Comparison of ENCODE assay signal across 9 mouse cellular contexts in the genomic region with DNA sequence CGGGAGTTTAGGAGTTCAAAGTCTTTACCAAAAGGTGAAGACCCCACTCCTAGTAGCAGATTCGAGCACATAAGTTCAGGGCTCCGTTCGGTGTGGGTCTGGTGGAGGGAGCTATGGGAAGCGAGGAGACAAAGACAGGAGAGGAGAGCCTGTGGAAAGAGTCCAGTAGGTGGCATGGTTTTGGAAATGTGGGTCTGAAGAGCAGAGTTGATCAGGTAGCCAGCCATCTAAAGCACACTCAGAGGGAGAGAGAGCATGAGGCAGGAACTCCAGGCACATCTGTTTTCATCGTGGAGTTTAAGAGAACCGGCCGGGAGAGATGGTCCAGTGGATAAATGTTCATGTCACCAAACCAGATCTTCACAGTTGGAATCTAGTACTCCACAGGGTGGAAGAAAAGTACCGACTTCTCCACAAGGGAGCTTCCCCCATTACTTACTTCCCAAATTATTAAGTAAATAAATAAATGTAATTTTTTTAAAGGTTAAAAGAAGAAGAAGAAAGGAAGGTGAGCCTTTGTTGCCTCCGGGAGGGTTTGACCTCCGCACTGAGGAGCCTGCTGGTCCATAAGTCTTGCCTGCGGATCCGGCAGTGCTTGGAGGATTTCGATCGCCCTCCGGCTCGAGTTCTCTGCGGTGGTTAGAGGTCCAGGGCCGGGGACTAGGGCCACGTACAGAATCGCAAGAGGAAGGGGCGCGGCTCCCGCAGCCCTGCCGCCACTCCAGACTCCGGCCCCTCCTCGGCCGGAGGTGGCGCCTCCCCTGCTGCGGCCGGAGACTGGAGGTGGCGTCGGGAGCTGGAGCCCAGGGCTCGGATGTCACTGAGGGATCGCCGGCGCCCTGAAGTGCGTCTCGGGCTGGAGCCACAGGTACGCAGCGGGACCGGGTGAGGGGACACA. TPM values are rescaled to one million over a fixed set of nuclear protein-coding genes. Genes with fewer than 3 reads are reported as not detected.
DNase-seq lines count a peak whose midpoint lies in the region; ATAC-seq and TF ChIP-seq lines count a peak whose summit lies in the region.
"Had no signal": no experiment of that assay in that cellular context is flagged by ENCODE, and none has a peak within 500 bp of the region (broad histone marks: within the 10 kb centered on the region; RNA-seq: fewer than 3 reads in every experiment).

A gene (minus strand): TSS at position 637 of the 898 bp plus-strand sequence.
A gene (plus strand): TSS at position 732 of the 898 bp plus-strand sequence.

- no peaks in the 10 kb centered on the region for H3K36me3 ChIP-seq in embryonic facial prominence, embryonic 10.5 days (replicated peaks)
- H3K36me3 ChIP-seq in heart, embryonic 11.5 days (ENCODE audit: control insufficient read depth, insufficient read depth, low read length): no peaks in the 10 kb centered on the region
- H3K36me3 ChIP-seq in kidney, embryonic 14.5 days (ENCODE audit: control insufficient read depth, insufficient read depth, low read length): no peaks in the 10 kb centered on the region
- no peaks in the 10 kb centered on the region for H3K36me3 ChIP-seq in lung, postnatal 0 days (ENCODE audit: insufficient read depth, low read length)

- H3K4me1 ChIP-seq in embryonic facial prominence, embryonic 10.5 days: peaks cover 18% of the 10 kb centered on the region
- no peaks in the 10 kb centered on the region for H3K4me1 ChIP-seq in heart, embryonic 11.5 days (ENCODE audit: control insufficient read depth, insufficient read depth, low read length)
- 0 out of 2 replicates have a peak, but pooled peaks cover 4% of the 10 kb centered on the region for H3K4me1 ChIP-seq in kidney, embryonic 14.5 days (ENCODE audit: control insufficient read depth, insufficient read depth, low read length)
- H3K4me1 ChIP-seq in lung, postnatal 0 days (ENCODE audit: insufficient read depth, low read depth, low read length): no peaks in the 10 kb centered on the region

- no peak for DNase-seq in layer of hippocampus, adult 2 months (ENCODE audit: low spot score in 2 of 2)
- DNase-seq in layer of hippocampus, adult 9-11 months: no peak
- DNase-seq in embryonic facial prominence, embryonic 10.5 days (ENCODE audit: low spot score): peak; percentile 85
- peak; percentile 86 for DNase-seq in lung, postnatal 0 days (ENCODE audit: low spot score)
- peak; percentile 63 for DNase-seq in retina, postnatal 1 day
- DNase-seq in thymus, postnatal 0 days (ENCODE audit: low spot score): no peak

- H3K27ac ChIP-seq in layer of hippocampus, adult 2 months: peak within 1 kb of the TSS; percentile 77; the same call in 1 of the 2 replicates
- peak within 1 kb of the TSS; percentile 78 for H3K27ac ChIP-seq in embryonic facial prominence, embryonic 10.5 days (replicated peaks)
- no peak within 1 kb of the TSS for H3K27ac ChIP-seq in heart, embryonic 11.5 days (ENCODE audit: low read depth, low read length)
- H3K27ac ChIP-seq in kidney, embryonic 14.5 days (ENCODE audit: low read depth, low read length): no peak within 1 kb of the TSS
- H3K27ac ChIP-seq in lung, postnatal 0 days (ENCODE audit: low read length): peak within 1 kb of the TSS; percentile 10; the same call in 1 of the 2 replicates

- peak within 1 kb of the TSS; percentile 73 for H3K9ac ChIP-seq in heart, embryonic 11.5 days (ENCODE audit: low read depth, low read length)
- peak within 1 kb of the TSS; percentile 57 for H3K9ac ChIP-seq in kidney, embryonic 14.5 days (ENCODE audit: low read depth, low read length)
- H3K9ac ChIP-seq in lung, postnatal 0 days (replicated peaks; ENCODE audit: low read depth): 0 out of 2 replicates have a peak within 1 kb of the TSS, but pooled peaks have one; percentile 23

- H3K4me2 ChIP-seq in heart, embryonic 11.5 days: peak within 1 kb of the TSS; percentile 80
- H3K4me2 ChIP-seq in kidney, embryonic 14.5 days (replicated peaks; ENCODE audit: low read depth, low read length): peak within 1 kb of the TSS; percentile 85
- H3K4me2 ChIP-seq in lung, postnatal 0 days (replicated peaks; ENCODE audit: low read depth, low read length): peak within 1 kb of the TSS; percentile 91

- H3K4me3 ChIP-seq in layer of hippocampus, adult 2 months: peak within 1 kb of the TSS; percentile 63
- peak within 1 kb of the TSS; percentile 68 for H3K4me3 ChIP-seq in embryonic facial prominence, embryonic 10.5 days
- H3K4me3 ChIP-seq in heart, embryonic 11.5 days (ENCODE audit: low read depth, low read length): peak within 1 kb of the TSS; percentile 49
- peak within 1 kb of the TSS; percentile 54 for H3K4me3 ChIP-seq in kidney, embryonic 14.5 days (ENCODE audit: low read length)
- peak within 1 kb of the TSS; percentile 49 for H3K4me3 ChIP-seq in lung, postnatal 0 days (ENCODE audit: low read depth, low read length)

- TF ChIP-seq CTCF in layer of hippocampus, adult 2 months (conservative IDR thresholded peaks at IDR 0.05): peak; percentile 73
- peak; percentile 56 for TF ChIP-seq CTCF in lung, postnatal 0 days (IDR thresholded peaks at IDR 0.05)

- TF ChIP-seq EP300 in lung, postnatal 0 days (IDR thresholded peaks at IDR 0.05): no peak

- WGBS in embryonic facial prominence, embryonic 10.5 days: 3% methylated on average over 42 of the region's 42 CpGs
- 3% methylated on average over 42 of the region's 42 CpGs for WGBS in heart, embryonic 11.5 days (ENCODE audit: insufficient replicate concordance)
- 2% methylated on average over 42 of the region's 42 CpGs for WGBS in kidney, embryonic 14.5 days
- 3% methylated on average over 42 of the region's 42 CpGs for WGBS in lung, postnatal 0 days

- H3K9me3 ChIP-seq in embryonic facial prominence, embryonic 10.5 days: no peaks in the 10 kb centered on the region
- no peaks in the 10 kb centered on the region for H3K9me3 ChIP-seq in heart, embryonic 11.5 days (replicated peaks; ENCODE audit: control insufficient read depth, low read length)
- no peaks in the 10 kb centered on the region for H3K9me3 ChIP-seq in kidney, embryonic 14.5 days (ENCODE audit: control insufficient read depth, low read length)
- H3K9me3 ChIP-seq in lung, postnatal 0 days (ENCODE audit: low read length): no peaks in the 10 kb centered on the region

- peak; percentile 68; the same call in 1 of the 2 replicates for ATAC-seq in heart, embryonic 11.5 days (replicated peaks; ENCODE audit: insufficient number of reproducible peaks, low FRiP score, low TSS enrichment)
- peak; percentile 89 for ATAC-seq in kidney, embryonic 14.5 days (ENCODE audit: low FRiP score, low TSS enrichment)
- peak; percentile 95 for ATAC-seq in lung, postnatal 0 days
- ATAC-seq: Patski had no signal

- H3K27me3 ChIP-seq in embryonic facial prominence, embryonic 10.5 days (replicated peaks; ENCODE audit: low read depth, poor library complexity, severe bottlenecking): peaks cover 69% of the 10 kb centered on the region
- peaks cover 7% of the 10 kb centered on the region for H3K27me3 ChIP-seq in heart, embryonic 11.5 days (ENCODE audit: control insufficient read depth, insufficient read depth, low read length)
- H3K27me3 ChIP-seq in kidney, embryonic 14.5 days (ENCODE audit: control insufficient read depth, insufficient read depth, low read length): peaks cover 11% of the 10 kb centered on the region; the same call in 1 of the 2 replicates
- H3K27me3 ChIP-seq in lung, postnatal 0 days (replicated peaks; ENCODE audit: insufficient read depth, low read length): no peaks in the 10 kb centered on the region
- H3K27me3 ChIP-seq: Patski had no signal

RNA-seq across cellular contexts. Expression of the first gene that starts in this region (rescaled TPM):
- total RNA-seq in layer of hippocampus, adult 2 months (2021): under 1 TPM; 0.20 to 0.26 TPM
- 0.16 and 0.19 TPM in 2 replicates for polyA plus RNA-seq in embryonic facial prominence, embryonic 10.5 days (2016; fragmentation: Nextera tagmentation; extraction: Ambion mirVana)
- 0.13 TPM in 1 of 2 replicates, not detected in the other for polyA plus RNA-seq in heart, embryonic 11.5 days (2014; fragmentation: Nextera tagmentation; extraction: Ambion mirVana)
- 0.16 TPM in 1 of 2 replicates, not detected in the other for polyA plus RNA-seq in kidney, embryonic 14.5 days (2014; fragmentation: Nextera tagmentation; extraction: Ambion mirVana)
- 0.10 TPM in 1 of 2 replicates, not detected in the other for polyA plus RNA-seq in lung, postnatal 0 days (2015; fragmentation: Nextera tagmentation; extraction: Ambion mirVana)
- not detected in 2 replicates for polyA plus RNA-seq in thymus, postnatal 0 days (2015; fragmentation: Nextera tagmentation; extraction: Ambion mirVana)
- polyA plus RNA-seq: Patski had no signal

RNA-seq across cellular contexts. Expression of the second gene that starts in this region (rescaled TPM):
- total RNA-seq in layer of hippocampus, adult 2 months (2021): 1 to 10 TPM; 4.8 to 5.1 TPM
- 2.3 and 2.4 TPM in 2 replicates for polyA plus RNA-seq in embryonic facial prominence, embryonic 10.5 days (2016; fragmentation: Nextera tagmentation; extraction: Ambion mirVana)
- polyA plus RNA-seq in heart, embryonic 11.5 days (2014; fragmentation: Nextera tagmentation; extraction: Ambion mirVana): 3.3 and 3.7 TPM in 2 replicates
- 1.2 and 1.9 TPM in 2 replicates for polyA plus RNA-seq in kidney, embryonic 14.5 days (2014; fragmentation: Nextera tagmentation; extraction: Ambion mirVana)
- 0.88 and 1.0 TPM in 2 replicates for polyA plus RNA-seq in lung, postnatal 0 days (2015; fragmentation: Nextera tagmentation; extraction: Ambion mirVana)
- polyA plus RNA-seq in thymus, postnatal 0 days (2015; fragmentation: Nextera tagmentation; extraction: Ambion mirVana): 0.27 and 0.42 TPM in 2 replicates
- polyA plus RNA-seq: Patski had no signal

Comparison
In these comparisons a context has a peak if more than half of its experiments do, and no peak if none do; other contexts are left out.
1. DNase-seq: peak in embryonic facial prominence, embryonic 10.5 days (single experiment), lung, postnatal 0 days (single experiment) and retina, postnatal 1 day (single experiment); none in layer of hippocampus, adult 2 months (0 of 2), layer of hippocampus, adult 9-11 months (single experiment) and thymus, postnatal 0 days (single experiment).
2. H3K27ac ChIP-seq: peak in layer of hippocampus, adult 2 months (single experiment), embryonic facial prominence, embryonic 10.5 days (single experiment) and lung, postnatal 0 days (single experiment); none in heart, embryonic 11.5 days (single experiment) and kidney, embryonic 14.5 days (single experiment).
3. H3K9ac ChIP-seq: peak in every context shown above with its lines; median percentile 73 in heart, embryonic 11.5 days; 57 in kidney, embryonic 14.5 days; 23 in lung, postnatal 0 days.
4. Peak in every context shown above with its lines, with median percentiles within 50 percentile points of each other: H3K4me3 ChIP-seq, ATAC-seq and H3K4me2 ChIP-seq.